Mouse (Mus musculus): ENCODE measurements around the gene Adamts12.

DNA sequence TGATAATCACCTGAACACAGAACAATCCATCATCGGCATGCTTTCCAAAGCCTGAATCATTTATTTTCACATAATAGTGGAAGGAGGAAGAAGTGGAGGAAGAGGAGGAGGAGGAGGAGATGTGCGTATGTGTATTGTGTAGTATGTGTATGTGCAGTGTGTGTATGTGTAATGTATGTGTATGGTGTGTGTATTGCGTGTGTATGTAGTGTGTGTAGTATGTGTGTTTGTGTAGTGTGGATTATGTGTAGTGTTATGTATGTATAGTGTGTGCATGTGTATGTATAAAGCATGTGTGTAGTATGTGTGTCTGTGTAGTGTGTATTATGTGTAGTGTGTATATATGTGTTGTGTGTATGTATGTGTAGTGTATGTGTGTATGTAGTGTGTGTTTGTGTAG lies 19.1 kb downstream of the Adamts12 start:
- TF ChIP-seq CTCF (IDR thresholded peaks at IDR 0.05; ENCODE audit: extremely low read depth, insufficient read depth, insufficient read length, insufficient replicate concordance) (no peak), POLR2A (IDR thresholded peaks at IDR 0.05; ENCODE audit: low read depth, low read length) (no peak)

Data from spleen, adult 2 months (tissue).